Mouse (Mus musculus): ENCODE measurements at regions not wholly inside any gene's neighbourhood (a gene's known extent, or its start where the extent isn't known, plus 50 kb on each side); places are given as distances from the start of the nearest gene placed in this dataset.
"Not testable (repeated sequence)": the region's sequence is repeated elsewhere in the genome, so short reads cannot be mapped to it uniquely, and the experiment has no call there.

DNA sequence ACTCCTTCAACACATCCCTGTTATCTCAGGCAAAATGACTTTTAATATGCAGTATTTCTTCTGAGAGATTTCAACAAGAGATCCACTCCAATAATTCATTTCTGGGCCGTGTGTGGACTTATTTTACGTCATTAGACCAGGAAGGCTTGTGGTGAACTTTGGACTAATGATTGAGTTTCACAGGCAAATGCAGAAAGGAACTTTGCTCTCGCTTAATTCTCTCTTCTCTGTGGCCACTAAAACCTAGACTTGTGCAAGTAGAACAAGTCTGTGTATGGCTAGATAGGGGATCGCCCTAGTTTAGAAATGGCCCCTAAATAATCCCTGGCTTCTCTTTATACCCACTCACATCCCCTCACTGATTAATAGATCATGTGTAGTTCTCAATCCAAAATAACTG is 50.6 kb upstream of the Ppp1r12a start:
- no peak for ATAC-seq (ENCODE audit: low TSS enrichment)

DNA sequence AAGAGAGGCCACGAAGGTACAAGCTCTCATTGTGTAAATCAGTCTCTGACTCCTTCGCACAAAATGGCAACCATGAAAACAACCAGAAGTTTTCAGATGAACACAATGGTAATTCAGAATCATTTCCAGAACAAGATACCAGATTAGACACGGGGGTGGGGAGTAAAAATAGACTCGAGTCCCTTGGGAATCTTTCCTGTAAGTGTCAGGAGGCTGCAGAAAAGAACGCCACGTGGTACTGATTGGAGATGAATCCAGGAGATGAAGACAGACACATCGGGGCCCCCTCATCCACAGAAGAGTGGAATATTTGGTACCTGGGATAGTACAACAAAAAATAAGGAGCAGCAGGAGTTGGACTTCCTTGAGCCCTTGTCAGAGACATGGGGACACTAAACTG is 51.1 kb upstream of the Ppp1r12a start:
- peak; percentile 84 for ATAC-seq (ENCODE audit: low TSS enrichment)

DNA sequence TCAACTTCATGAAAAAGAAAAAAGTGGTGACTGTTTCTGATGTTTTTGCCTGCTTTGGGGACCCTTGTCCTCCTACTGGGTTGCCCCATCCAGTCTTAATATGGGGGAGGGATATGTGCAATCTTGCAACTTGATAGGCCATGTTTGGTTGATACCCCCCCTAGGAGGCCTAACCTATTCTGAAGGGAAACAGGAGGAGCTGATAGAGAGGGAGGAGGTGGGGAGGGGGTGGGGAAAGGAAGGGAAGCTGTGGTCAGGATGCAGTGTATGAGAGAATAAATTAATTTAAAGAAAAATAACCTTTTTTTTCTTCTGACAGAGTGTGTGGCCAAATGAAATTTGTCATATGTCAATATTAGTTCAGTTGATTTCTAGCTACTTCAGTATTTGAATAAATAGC is 51.8 kb upstream of the Ppp1r12a start:
- no peak for ATAC-seq (ENCODE audit: low TSS enrichment)

DNA sequence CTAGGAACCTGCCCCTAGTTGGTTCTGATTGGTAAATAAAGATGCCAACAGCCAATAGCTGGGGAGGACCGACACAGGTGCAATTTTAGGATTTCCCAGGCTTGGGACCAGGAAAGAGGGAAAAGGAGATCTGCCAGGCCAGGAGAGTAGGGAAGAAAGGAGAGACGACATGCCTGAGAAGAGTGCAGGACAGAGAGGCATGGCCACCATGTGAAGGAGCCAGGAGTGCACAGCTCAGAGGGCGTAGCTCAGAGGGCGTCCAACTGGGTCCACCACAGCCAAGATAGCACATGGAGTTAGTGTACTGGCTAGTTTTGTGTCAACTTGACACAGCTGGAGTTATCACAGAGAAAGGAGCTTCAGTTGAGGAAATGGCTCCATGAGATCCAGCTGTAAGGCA is 53.5 kb upstream of the Ppp1r12a start:
- ATAC-seq (ENCODE audit: low TSS enrichment) = not testable (repeated sequence)

GRCm38 (mm10) chr10:108101521-108101920 is 60.5 kb upstream of the Ppp1r12a start:
- ATAC-seq (ENCODE audit: low TSS enrichment) = no peak

- no peak for ATAC-seq (ENCODE audit: low TSS enrichment)
Observed at GRCm38 (mm10) chr10:108093043-108093442, 69.0 kb upstream of the Ppp1r12a start.

DNA sequence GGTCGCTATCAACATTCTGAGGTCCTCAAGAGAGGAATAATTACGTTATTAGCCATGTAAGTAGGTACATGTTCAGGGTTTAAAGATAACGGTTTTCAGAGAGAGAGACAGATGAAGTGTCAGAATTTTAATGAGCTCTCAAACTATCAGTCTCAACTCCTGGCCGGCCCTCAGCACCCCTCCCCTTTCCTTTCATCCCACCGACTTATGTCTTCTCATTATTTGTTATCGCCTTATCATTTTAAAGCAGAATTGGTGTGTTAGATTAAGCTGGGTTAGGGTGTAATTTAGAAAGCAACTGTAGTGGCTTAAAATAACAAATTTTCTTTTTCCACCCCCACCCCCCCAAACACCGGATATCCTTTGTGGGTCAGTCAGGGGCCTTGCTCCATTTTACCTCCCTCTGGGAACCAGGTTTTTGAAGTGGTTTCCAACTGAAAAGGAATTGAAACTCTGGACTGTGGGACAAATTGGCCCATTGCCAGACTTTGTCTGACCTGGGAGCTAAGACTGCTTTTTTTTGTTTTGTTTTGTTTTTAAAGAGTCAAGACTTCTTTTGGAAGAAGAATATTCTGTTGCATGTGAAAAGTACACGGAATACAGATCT is 72.5 kb upstream of the Ppp1r12a start:
- ATAC-seq (ENCODE audit: low TSS enrichment) = no peak

DNA sequence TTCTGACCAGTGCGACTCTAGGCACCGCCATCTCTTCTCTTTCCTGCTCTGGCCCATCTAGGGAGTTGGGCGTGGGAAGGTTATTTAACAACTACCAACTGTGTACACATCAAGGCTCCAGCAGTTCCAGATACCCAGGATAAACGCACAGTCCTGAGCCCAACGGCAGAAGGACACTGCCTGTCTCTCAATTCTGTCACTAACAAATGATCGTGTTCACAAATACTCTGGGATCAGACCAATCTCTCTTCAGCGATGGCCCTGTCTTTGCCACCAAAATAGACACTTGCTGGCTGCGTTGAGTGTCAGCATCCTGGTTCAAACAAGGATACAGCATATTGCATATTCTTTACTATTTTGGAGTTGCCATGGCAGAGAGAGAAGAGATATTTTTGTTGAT is 73.1 kb upstream of the Ppp1r12a start:
- ATAC-seq (ENCODE audit: low TSS enrichment) = peak; percentile 86

- ATAC-seq (ENCODE audit: low TSS enrichment) = peak; percentile 48
Observed at GRCm38 (mm10) chr10:108088209-108088608, 73.8 kb upstream of the Ppp1r12a start.

- ATAC-seq (ENCODE audit: low TSS enrichment) = no peak
Observed at GRCm38 (mm10) chr10:108083220-108083619, 78.8 kb upstream of the Ppp1r12a start.

DNA sequence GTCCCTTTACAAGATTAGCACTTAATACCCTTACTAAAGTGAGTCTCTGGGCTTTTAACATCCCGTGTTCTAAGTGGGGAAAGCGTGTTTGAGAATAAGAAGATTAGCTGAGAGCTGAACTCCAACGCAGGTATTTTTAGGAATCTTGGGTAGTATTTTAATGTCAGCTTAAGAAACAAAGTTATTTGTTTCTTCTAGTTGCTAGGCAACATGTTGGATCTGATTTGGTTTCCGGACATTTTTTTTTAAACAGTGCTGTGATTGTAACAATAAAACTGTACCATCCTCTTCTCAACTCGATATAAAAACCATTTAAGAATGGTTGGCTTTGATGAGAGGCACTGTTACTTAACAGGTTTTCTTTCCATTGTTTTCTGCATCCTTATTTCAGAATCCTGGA is 86.8 kb upstream of the Ppp1r12a start:
- peak; percentile 56 for ATAC-seq (ENCODE audit: low TSS enrichment)

GRCm38 (mm10) chr10:108073828-108074227 is 88.2 kb upstream of the Ppp1r12a start:
- no peak for ATAC-seq (ENCODE audit: low TSS enrichment)

- no peak for ATAC-seq (ENCODE audit: low TSS enrichment)
Observed at GRCm38 (mm10) chr10:108072211-108072610, 89.8 kb upstream of the Ppp1r12a start.

GRCm38 (mm10) chr10:108071424-108071823 is 90.6 kb upstream of the Ppp1r12a start:
- ATAC-seq (ENCODE audit: low TSS enrichment) = 0 out of 2 replicates have a peak, but pooled peaks have one; percentile 3

- no peak for ATAC-seq (ENCODE audit: low TSS enrichment)
Observed at GRCm38 (mm10) chr10:108067723-108068122, 94.3 kb upstream of the Ppp1r12a start.

DNA sequence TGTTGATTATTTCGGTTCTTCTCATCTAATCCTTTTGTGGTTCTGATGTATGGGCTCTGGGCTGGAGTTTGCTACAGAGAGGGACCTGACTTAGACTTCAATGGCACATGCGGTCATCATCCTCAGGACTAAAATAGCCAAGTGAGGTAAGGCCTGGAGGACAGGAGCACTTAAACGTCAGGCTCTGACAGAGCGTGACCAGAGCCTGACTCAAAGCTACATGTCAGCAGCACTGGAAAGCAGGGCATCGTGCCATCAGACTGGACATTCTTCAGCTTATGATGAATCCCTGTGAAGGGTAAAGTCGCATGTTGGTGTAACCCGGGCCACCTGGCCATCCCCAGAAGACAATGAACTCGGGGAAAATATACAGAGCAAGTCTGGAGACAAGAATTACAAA is 95.8 kb upstream of the Ppp1r12a start:
- no peak for ATAC-seq (ENCODE audit: low TSS enrichment)

DNA sequence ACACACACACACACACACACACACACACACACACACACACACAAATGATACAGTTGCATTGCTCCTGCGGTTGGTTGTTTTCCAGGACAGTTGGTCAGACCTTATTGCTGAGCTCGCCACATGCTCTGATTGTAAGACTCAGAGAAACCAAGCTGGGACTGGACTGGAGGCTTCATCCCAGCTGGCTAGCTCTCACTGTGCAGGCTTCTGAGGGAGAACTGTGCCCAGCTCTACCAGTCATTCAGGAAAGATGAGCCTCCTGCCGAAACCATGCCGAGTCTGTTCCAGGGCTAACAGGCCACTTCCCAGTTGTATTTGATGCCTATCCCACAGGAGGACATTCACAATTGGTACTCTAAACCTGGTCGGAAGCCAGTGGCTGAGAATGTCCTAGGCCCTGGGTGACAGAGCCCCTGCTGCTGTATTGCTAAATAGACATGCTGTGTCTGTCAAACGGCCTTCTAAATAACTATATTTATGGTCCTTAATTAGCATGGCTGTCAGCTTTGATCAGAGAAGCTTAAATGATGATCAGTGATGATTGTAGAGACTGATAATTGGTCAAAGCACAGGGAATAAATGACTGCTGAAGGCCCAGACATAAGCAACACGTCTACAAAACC is 100.1 kb upstream of the Ppp1r12a start:
- no peak for ATAC-seq (ENCODE audit: low TSS enrichment)

- no peak for ATAC-seq (ENCODE audit: low TSS enrichment)
Observed at GRCm38 (mm10) chr10:108060554-108060953, 101.4 kb upstream of the Ppp1r12a start.

DNA sequence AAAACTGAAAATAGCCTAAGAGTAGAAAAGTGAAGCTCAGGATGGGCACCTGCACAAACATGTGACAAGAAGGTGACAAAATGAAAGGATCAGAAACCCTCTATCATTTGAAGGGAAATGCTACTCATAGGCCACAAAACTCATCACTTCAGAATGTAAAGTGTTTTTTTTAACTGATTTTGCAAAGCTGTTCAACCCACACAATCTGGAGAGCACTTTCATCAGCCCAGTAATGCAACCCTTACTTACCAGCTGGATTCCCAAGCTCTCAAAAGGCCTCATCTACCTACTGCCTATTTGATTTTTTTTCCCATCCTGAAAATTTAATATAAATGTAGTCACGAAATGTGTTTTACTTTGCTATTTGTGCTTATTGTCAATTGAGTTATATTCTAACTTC is 110.4 kb upstream of the Ppp1r12a start:
- ATAC-seq (ENCODE audit: low TSS enrichment) = peak; percentile 65

DNA sequence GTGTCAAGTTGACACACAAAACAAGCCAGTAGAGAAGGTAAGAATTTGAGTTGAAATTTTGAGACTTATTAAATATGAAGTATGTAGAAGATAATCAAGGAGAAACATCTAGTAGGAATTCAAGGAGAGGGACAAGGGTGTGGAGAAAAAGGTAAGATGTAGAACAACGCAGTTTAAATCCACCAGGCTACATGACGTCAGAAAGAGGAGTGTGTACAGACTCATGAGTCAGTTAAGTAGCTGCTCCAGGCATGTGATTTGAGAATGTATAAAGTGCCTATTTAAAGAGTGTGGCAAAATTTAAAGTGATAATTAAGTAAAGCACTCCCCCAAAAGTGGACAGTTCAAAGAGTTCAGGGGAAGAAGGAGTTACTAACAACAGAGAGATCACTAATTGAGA is 113.6 kb upstream of the Ppp1r12a start:
- ATAC-seq (ENCODE audit: low TSS enrichment) = no peak

GRCm38 (mm10) chr10:108043519-108043918 is 118.5 kb upstream of the Ppp1r12a start:
- no peak for ATAC-seq (ENCODE audit: low TSS enrichment)

DNA sequence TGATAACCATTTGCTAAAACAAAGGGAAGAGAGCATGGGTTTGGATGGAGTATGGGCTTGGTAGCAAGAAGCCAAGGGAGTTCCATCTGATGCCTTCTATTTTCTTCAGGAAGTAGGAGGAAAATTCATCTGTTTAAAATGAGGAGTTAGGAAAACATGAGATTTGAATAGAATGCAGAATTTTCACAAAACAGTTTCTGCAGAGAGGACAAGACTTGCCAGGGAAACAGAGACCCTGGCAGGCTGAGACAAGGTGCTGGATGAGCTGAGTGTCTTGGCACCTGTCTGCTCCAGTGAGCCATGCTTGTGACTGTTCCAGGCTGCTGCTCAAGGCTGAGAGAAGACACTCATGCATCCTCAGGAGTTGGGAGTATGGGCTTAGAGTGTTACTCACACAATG is 122.0 kb upstream of the Ppp1r12a start:
- peak; percentile 84 for ATAC-seq (ENCODE audit: low TSS enrichment)

- peak; percentile 25 for ATAC-seq (ENCODE audit: low TSS enrichment)
Observed at GRCm38 (mm10) chr10:108036486-108037109, 124.7 kb upstream of the Otogl start.
